Mouse (Mus musculus): ENCODE measurements at regions not wholly inside any gene's neighbourhood (a gene's known extent, or its start where the extent isn't known, plus 50 kb on each side); places are given as distances from the start of the nearest gene placed in this dataset.

- TF ChIP-seq CTCF (IDR thresholded peaks at IDR 0.05; ENCODE audit: extremely low read depth, insufficient read length, insufficient replicate concordance, low read depth, low read length) (no peak), POLR2A (IDR thresholded peaks at IDR 0.05; ENCODE audit: low read depth, low read length) (no peak)
- Histone ChIP-seq H3K36me3 (ENCODE audit: control insufficient read depth, insufficient read depth, low read length) (no peaks in the 10 kb centered on the region), H3K4me3 (ENCODE audit: low read depth, low read length) (no peak overlapping the region), H3K4me1 (ENCODE audit: control insufficient read depth, insufficient read depth, insufficient read length, low read length) (no peaks in the 10 kb centered on the region), H3K27ac (ENCODE audit: insufficient read depth, low read depth, low read length) (no peak overlapping the region), H3K27me3 (ENCODE audit: control insufficient read depth, insufficient read depth, low read length) (no peaks in the 10 kb centered on the region)
- 65% methylated on average over 5 of the region's 5 CpGs for WGBS
These were observed 220.8 kb upstream of the Cdh13 start for GRCm38 (mm10) chr8:118062736-118063135.

- TF ChIP-seq POLR2A (IDR thresholded peaks at IDR 0.05; ENCODE audit: low read depth, low read length) (no peak), CTCF (IDR thresholded peaks at IDR 0.05; ENCODE audit: extremely low read depth, insufficient read length, insufficient replicate concordance, low read depth, low read length) (no peak)
- H3K27ac ChIP-seq (ENCODE audit: insufficient read depth, low read depth, low read length): no peak overlapping the region
- no peak overlapping the region for H3K4me3 ChIP-seq (ENCODE audit: low read depth, low read length)
- H3K36me3 ChIP-seq (ENCODE audit: control insufficient read depth, insufficient read depth, low read length): no peaks in the 10 kb centered on the region
- H3K27me3 ChIP-seq (ENCODE audit: control insufficient read depth, insufficient read depth, low read length): no peaks in the 10 kb centered on the region
- WGBS: 79% methylated on average over 6 of the region's 6 CpGs
- no peaks in the 10 kb centered on the region for H3K4me1 ChIP-seq (ENCODE audit: control insufficient read depth, insufficient read depth, insufficient read length, low read length)
These were observed 226.8 kb upstream of the Cdh13 start for GRCm38 (mm10) chr8:118056781-118057180.

- no peaks in the 10 kb centered on the region for H3K4me1 ChIP-seq (ENCODE audit: control insufficient read depth, insufficient read depth, insufficient read length, low read length)
- H3K27me3 ChIP-seq (ENCODE audit: control insufficient read depth, insufficient read depth, low read length): no peaks in the 10 kb centered on the region
- no peak overlapping the region for H3K4me3 ChIP-seq (ENCODE audit: low read depth, low read length)
- WGBS: 72% methylated on average over 5 of the region's 5 CpGs
- TF ChIP-seq POLR2A (IDR thresholded peaks at IDR 0.05; ENCODE audit: low read depth, low read length) (no peak), CTCF (IDR thresholded peaks at IDR 0.05; ENCODE audit: extremely low read depth, insufficient read length, insufficient replicate concordance, low read depth, low read length) (no peak)
- no peak overlapping the region for H3K27ac ChIP-seq (ENCODE audit: insufficient read depth, low read depth, low read length)
- no peaks in the 10 kb centered on the region for H3K36me3 ChIP-seq (ENCODE audit: control insufficient read depth, insufficient read depth, low read length)
These were observed 228.0 kb upstream of the Cdh13 start for GRCm38 (mm10) chr8:118055536-118055935.

GRCm38 (mm10) chr8:118050386-118050785 lies 233.1 kb upstream of the Cdh13 start:
- Histone ChIP-seq H3K27me3 (ENCODE audit: control insufficient read depth, insufficient read depth, low read length) (no peaks in the 10 kb centered on the region), H3K36me3 (ENCODE audit: control insufficient read depth, insufficient read depth, low read length) (no peaks in the 10 kb centered on the region), H3K4me3 (ENCODE audit: low read depth, low read length) (no peak overlapping the region), H3K4me1 (ENCODE audit: control insufficient read depth, insufficient read depth, insufficient read length, low read length) (no peaks in the 10 kb centered on the region), H3K27ac (ENCODE audit: insufficient read depth, low read depth, low read length) (no peak overlapping the region)
- TF ChIP-seq CTCF (IDR thresholded peaks at IDR 0.05; ENCODE audit: extremely low read depth, insufficient read length, insufficient replicate concordance, low read depth, low read length) (no peak), POLR2A (IDR thresholded peaks at IDR 0.05; ENCODE audit: low read depth, low read length) (no peak)
- WGBS: 88% methylated on average over 3 of the region's 3 CpGs

GRCm38 (mm10) chr8:118042253-118042860 lies 240.6 kb upstream of the Mphosph6 start:
- WGBS: 75% methylated on average over 10 of the region's 10 CpGs
- Histone ChIP-seq H3K36me3 (ENCODE audit: control insufficient read depth, insufficient read depth, low read length) (no peaks in the 10 kb centered on the region), H3K27ac (ENCODE audit: insufficient read depth, low read depth, low read length) (no peak overlapping the region), H3K27me3 (ENCODE audit: control insufficient read depth, insufficient read depth, low read length) (no peaks in the 10 kb centered on the region), H3K4me3 (ENCODE audit: low read depth, low read length) (no peak overlapping the region), H3K4me1 (ENCODE audit: control insufficient read depth, insufficient read depth, insufficient read length, low read length) (no peaks in the 10 kb centered on the region)
- TF ChIP-seq CTCF (IDR thresholded peaks at IDR 0.05; ENCODE audit: extremely low read depth, insufficient read length, insufficient replicate concordance, low read depth, low read length) (no peak), POLR2A (IDR thresholded peaks at IDR 0.05; ENCODE audit: low read depth, low read length) (no peak)

- Histone ChIP-seq H3K27me3 (ENCODE audit: control insufficient read depth, insufficient read depth, low read length) (no peaks in the 10 kb centered on the region), H3K4me1 (ENCODE audit: control insufficient read depth, insufficient read depth, insufficient read length, low read length) (no peaks in the 10 kb centered on the region), H3K4me3 (ENCODE audit: low read depth, low read length) (no peak overlapping the region), H3K36me3 (ENCODE audit: control insufficient read depth, insufficient read depth, low read length) (no peaks in the 10 kb centered on the region), H3K27ac (ENCODE audit: insufficient read depth, low read depth, low read length) (no peak overlapping the region)
- 80% methylated on average over 6 of the region's 6 CpGs for WGBS
- TF ChIP-seq POLR2A (IDR thresholded peaks at IDR 0.05; ENCODE audit: low read depth, low read length) (no peak), CTCF (IDR thresholded peaks at IDR 0.05; ENCODE audit: extremely low read depth, insufficient read length, insufficient replicate concordance, low read depth, low read length) (no peak)
These were observed 239.5 kb upstream of the Mphosph6 start for GRCm38 (mm10) chr8:118041253-118041652.

- Histone ChIP-seq H3K27me3 (ENCODE audit: control insufficient read depth, insufficient read depth, low read length) (no peaks in the 10 kb centered on the region), H3K27ac (ENCODE audit: insufficient read depth, low read depth, low read length) (no peak overlapping the region), H3K4me3 (ENCODE audit: low read depth, low read length) (no peak overlapping the region), H3K36me3 (ENCODE audit: control insufficient read depth, insufficient read depth, low read length) (no peaks in the 10 kb centered on the region), H3K4me1 (ENCODE audit: control insufficient read depth, insufficient read depth, insufficient read length, low read length) (no peaks in the 10 kb centered on the region)
- WGBS: 71% methylated on average over 4 of the region's 4 CpGs
- TF ChIP-seq CTCF (IDR thresholded peaks at IDR 0.05; ENCODE audit: extremely low read depth, insufficient read length, insufficient replicate concordance, low read depth, low read length) (no peak), POLR2A (IDR thresholded peaks at IDR 0.05; ENCODE audit: low read depth, low read length) (no peak)
These were observed 236.1 kb upstream of the Mphosph6 start for GRCm38 (mm10) chr8:118037801-118038200.

Measured in small intestine, adult 2 months (tissue).